Mouse (Mus musculus): ENCODE results near the gene Scp2.

Scp2 gene

GRCm38 (mm10) chr4:108060774-108061173 is 84.0 kb downstream of the Scp2 start:
- in situ Hi-C loops (cut with MboI, MseI) = no loop called here

DNA sequence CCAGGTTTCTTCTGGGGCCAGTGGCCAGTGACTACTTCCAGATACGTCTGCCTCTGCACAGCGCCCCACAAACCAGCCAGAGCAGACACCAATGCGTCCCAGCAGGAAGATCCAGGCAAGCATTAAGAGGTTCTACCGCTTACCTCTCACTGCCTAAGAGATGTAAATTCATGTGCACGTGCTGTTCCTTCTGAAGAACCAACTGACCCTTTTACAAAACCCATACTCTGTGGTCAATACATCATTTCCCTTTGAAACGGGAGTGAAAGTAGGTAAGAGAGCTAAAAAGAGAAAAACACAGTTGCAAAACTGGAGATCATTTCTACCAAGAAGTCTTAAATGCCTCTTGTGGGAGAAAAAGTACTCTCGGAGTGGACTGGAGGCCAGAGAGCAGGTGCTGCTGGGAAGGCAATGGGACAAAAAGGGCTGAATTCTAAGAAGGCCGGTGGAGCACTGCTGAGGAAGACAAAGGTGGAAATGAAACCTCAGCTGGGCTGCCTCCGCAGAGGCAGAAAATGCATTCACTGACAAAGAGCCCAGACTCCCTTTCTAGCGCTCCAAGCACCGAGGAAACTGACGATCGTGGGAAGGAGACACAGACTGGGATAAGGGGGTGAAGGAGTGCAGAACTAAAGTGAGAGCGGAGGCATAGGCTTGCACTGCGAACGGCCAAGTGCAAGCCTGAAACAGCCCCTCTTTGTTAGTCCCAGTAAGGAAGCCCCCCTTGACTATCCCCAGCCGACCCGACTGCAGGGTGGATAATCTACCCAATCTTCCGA is 85.0 kb downstream of the Scp2 start:
- in situ Hi-C loops (cut with MboI, MseI) = no loop called here

GRCm38 (mm10) chr4:108058166-108058565 is 86.6 kb downstream of the Scp2 start:
- in situ Hi-C loops (cut with MboI, MseI) = no loop called here

- in situ Hi-C loops (cut with MboI, MseI) = no loop called here
Observed at GRCm38 (mm10) chr4:108057247-108057646, 87.6 kb downstream of the Scp2 start.

DNA sequence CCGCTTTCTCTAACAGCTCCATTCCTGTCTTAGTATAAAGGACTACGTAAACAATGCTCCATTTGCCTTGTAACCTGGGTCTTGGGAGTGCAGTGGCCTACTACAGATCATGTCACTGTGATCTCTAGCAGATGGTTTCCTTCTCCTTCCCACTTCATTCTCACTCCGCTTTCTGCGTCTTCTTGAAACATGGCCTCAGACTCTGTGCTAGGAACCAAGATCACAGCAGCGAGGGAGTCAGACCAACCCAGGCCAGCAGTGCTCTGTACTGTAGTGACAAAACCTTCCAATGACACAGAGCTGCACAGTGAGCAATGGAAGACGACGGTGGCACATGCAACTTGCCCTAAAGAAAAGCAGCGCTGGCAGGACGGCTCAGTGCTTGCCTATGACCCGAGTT is 88.9 kb downstream of the Scp2 start:
- in situ Hi-C loops (cut with MboI, MseI) = no loop called here

DNA sequence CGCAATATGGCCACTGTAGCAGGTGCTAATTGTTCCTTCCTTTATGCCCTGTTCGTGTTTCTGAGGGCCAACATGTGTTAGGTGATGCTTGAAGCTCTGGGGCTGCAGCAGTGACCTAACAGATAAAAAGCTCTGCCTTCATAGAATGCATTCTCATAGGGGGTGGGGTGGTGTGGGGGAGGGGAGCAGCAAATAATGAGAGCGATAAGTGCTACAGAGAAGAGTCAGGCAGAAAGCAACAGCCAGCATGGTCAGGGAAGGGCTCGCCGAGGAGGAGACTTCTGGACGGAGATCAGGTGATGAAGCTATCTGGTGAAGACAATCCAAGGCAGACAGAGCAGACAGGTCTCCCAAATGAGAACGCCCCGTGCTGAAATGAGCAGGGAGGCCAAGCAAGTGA is 92.1 kb downstream of the Scp2 start:
- in situ Hi-C loops (cut with MboI, MseI) = no loop called here

DNA sequence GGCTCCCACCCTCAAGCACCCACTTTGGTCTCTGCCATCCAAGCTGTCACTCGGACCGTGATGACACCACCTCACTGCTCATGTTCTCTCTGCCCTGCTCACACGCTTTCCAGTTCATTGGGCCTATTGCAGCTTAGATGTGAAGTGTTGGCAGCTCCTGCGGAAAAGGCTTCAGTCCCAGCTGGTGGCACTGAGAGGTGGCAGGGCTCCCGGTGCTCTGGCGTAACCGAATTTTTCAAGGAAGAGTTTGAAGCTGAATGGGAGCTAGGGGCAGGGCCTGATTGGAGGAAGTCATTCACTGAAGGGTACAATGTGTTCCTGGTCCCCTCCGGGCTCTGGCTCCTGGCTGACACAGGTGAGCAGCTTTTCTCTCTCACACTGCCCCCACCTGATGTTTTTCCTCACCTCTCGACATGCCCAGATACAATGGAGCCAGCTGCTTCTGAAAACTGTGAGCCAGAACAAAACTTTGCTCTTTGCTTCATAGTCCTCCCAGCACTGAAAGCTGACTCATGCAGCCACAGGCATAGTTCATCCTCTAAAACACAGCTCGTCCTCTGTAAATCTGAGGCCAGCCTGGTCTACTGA is 93.0 kb downstream of the Scp2 start:
- in situ Hi-C loops (cut with MboI, MseI) = no loop called here

DNA sequence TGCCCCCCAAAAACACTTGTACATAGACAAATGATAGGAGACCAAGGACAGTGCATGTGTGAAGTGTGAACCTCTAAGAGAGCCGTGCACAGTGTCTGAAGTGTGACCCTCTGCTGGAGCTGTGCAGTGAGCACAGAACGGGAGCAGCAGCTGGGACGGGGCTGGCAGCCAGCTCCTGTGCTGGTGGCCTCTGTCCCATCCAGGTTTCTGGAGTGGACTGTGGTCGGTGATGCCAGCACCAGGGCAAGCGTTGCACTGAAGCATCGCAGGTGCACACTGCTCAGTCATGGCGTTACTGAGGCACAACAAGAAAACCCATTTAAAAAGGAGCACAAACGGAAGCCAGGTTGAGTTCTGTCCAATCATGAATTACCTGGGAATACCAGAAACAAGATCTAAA is 98.7 kb downstream of the Scp2 start:
- in situ Hi-C loops (cut with MboI, MseI) = no loop called here

DNA sequence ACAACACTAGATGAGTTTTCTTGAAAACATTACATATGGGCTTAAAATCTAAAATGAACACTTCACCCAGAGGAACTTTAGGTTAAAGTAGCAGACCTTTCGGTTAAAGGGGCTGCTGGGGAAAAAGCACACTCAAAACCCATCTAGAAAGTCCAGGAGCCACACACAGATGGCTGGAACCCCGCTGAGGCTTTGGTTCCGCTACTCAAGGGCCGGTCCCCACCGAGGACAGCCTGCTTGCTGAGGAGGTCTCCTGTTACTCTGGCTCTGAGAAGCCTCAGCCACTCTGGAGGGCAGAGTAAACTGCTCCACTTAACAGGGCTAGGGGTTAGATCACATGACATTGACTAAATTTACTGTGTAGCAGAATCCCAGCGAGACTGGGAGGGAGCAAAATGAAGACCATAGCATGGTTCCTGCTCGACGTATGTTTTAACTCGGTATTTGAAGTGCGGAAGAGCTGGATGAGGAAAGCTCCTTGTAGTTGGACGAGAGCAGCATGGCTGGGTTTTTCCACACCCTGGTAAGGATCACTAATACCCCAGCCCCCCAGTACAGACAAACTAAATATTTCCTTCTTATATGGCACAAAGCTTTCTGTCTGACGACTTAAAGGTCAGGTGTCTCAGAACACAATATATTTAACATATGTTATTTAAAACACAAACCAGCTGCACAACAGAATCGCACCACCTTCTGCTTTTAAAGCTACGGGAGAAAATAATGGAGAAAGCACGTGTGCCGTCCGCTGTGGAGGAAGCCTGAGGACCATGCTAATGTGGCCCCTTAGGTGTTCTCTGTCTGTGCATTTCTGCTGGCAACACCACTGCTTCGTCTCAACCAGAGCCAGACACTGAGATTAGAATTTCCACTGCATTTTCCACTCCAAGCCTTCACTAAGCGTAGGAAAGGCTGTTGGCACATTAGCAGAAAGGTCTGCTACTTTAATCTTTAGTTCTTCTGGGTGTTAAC is 99.4 kb downstream of the Scp2 start:
- in situ Hi-C loops (cut with MboI, MseI) = no loop called here

GRCm38 (mm10) chr4:108037027-108037426 is 107.8 kb downstream of the Scp2 start:
- in situ Hi-C loops (cut with MboI, MseI) = no loop called here

DNA sequence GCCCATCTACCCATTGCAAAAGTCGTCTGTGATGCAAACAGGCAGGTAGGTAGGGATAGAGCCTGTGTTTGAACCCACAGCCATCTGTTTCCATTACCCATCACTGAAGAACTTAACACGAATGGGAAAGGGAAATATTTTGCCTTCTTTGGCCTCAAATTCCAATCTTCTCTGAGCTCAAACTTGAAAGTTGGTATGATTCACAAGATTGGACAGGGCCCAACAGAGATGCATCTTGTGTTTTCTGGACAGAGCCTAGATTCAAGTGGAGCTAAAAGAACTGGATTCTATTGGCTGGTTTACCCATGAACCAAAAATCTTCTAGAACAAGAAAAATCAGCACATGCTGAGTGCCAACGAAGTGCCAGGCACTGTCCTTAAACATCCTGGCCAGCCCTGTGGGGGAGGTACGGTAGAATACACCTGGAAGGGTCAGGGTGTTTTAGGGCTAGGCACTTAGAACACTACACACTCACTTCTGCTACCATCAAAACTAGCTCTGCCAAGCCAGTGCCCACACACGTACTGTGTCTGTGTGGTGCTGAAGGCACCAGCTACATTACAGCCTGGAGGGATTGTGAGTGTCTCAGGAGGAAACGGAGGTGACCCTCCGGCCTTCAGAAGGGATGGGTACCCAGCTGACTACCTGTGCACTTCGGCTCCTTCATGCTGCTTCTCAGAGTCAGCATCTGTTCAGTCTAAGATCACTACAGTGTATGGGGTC is 111.6 kb downstream of the Scp2 start:
- in situ Hi-C loops (cut with MboI, MseI) = no loop called here

DNA sequence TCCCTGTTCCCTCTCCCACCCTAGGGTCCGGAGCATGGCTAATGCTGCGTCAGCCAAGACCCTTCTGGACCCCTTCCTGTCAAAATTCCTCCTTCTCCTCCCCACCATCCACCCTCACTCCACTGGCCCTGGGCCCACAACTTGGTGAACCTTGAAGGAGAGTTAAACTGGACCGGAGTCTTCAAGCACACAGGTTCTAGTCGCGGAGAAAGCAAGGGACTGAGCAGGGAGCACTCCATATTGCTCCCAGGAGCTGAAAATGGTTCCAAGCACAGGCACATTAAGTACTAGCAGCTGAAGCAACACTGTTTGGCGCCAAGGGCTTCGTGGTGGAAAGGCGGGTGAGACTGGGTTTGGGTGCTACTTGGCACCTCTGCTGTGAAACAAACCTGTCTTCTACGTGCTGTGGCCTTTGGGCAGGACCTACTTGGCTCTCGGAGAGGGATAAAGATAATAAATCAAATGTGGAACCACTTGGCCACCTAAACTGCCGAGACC is 112.4 kb downstream of the Scp2 start:
- in situ Hi-C loops (cut with MboI, MseI) = no loop called here

- in situ Hi-C loops (cut with MboI, MseI) = no loop called here
Observed at GRCm38 (mm10) chr4:108031502-108032351, 113.1 kb downstream of the Scp2 start.

- in situ Hi-C loops (cut with MboI, MseI) = no loop called here
Observed at GRCm38 (mm10) chr4:108030888-108031501, 113.8 kb downstream of the Scp2 start.

GRCm38 (mm10) chr4:108026193-108026592 is 118.6 kb downstream of the Scp2 start:
- in situ Hi-C loops (cut with MboI, MseI) = no loop called here

GRCm38 (mm10) chr4:108025269-108025668 is 119.5 kb downstream of the Scp2 start:
- in situ Hi-C loops (cut with MboI, MseI) = no loop called here

- in situ Hi-C loops (cut with MboI, MseI) = no loop called here
Observed at GRCm38 (mm10) chr4:108024641-108025040, 120.2 kb downstream of the Scp2 start.

- in situ Hi-C loops (cut with MboI, MseI) = no loop called here
Observed at GRCm38 (mm10) chr4:108023186-108023585, 121.6 kb downstream of the Scp2 start.

DNA sequence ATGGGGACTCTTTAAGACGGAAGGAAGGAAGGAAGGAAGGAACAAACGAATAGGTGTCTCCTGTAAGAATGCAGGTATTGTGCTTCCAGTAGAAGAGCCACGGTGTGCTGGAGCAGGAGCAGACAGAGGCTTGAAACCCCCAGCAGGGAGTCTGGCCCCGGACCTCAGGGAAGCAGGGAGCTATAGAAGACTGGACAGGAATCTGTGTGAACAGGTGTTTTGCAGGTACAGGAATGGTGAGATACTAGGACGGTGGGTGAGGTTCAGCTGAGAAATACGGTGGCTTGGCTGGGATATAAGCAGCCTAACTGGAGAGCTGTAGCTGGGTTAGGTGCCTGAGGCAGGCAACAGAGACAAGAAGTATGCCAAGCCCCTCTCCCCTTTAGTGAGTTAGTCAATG is 124.6 kb downstream of the Scp2 start:
- in situ Hi-C loops (cut with MboI, MseI) = no loop called here
